Mouse (Mus musculus): ENCODE results near the gene Hirip3.

DNA sequence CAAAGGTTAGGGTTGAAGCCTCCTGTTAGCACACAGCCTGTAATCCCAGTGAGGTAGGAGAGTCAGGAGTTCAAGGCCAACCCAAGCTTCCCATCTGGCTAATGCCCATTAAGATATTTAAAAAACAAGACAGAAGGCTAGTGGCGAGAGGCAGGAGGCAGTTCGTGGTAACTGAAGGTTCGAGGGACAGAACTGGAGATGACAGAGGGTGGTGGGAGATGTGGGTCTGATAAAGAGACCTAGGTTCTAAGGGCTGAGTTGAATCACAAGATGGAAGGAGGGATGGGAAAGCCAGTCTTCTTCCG, 14.7 kb upstream of the Hirip3 start, which contains the start of gene Doc2a:
- no peak for TF ChIP-seq POLR2A (IDR thresholded peaks at IDR 0.05; ENCODE audit: insufficient read depth, low read depth, low read length)
- TF ChIP-seq CTCF (IDR thresholded peaks at IDR 0.05), result no peak
